Mouse (Mus musculus) macrophage (primary cell): ENCODE results near the gene 4931428L18Rik. TPM values are rescaled to one million over a fixed set of nuclear protein-coding genes. Genes with fewer than 3 reads are reported as not detected.
A peak's percentile ranks its signal among the peaks of the same experiment; 100 is the strongest.

Source experiments
- H3K27ac ChIP-seq: fragments of 350-480 bp; formaldehyde crosslinking; 2 replicates; pipeline ENCODE4 v1.9.0; 2021
- H3K36me3 ChIP-seq: fragments of 350-480 bp; formaldehyde crosslinking; 2 replicates; pipeline ENCODE4 v1.9.0; 2021; ENCODE audit errors: inconsistent target
- H3K4me3 ChIP-seq: fragments of 350-480 bp; formaldehyde crosslinking; 2 replicates; pipeline ENCODE4 v1.9.0; 2021; ENCODE audit errors: inconsistent target
- H3K79me2 ChIP-seq: fragments of 350-480 bp; formaldehyde crosslinking; 2 replicates; pipeline ENCODE4 v1.9.0; 2021; ENCODE audit errors: inconsistent target
- WGBS: methylation state at CpG from one replicate; pipeline ENCODE4 v1.1.7; 2026; ENCODE audit warnings: inconsistent platforms; ENCODE audit not compliant: missing documents; 5-methylcytosine and 5-hydroxymethylcytosine counted together
- polyA plus RNA-seq: library from polyadenylated mRNA; stranded (reverse); fragments of 250-400 nt; gene quantifications from 3 replicates; pipeline ENCODE4 v1.2.4, GENCODE M21; 2018; ENCODE audit warnings: inconsistent platforms

The 4931428L18Rik gene
- polyA plus RNA-seq, 1 experiment from 2014 or later: not detected

- WGBS: under 1% methylated on average over 53 of the region's 66 CpGs
- Histone ChIP-seq H3K27ac (peak overlapping the region; percentile 79), H3K79me2 (peaks cover 38% of the 10 kb centered on the region), H3K36me3 (peaks cover 9% of the 10 kb centered on the region; the same call in 1 of the 2 replicates), H3K4me3 (peak overlapping the region; percentile 30)
Measured at GRCm38 (mm10) chr1:30949710-30950455, 272.6 kb downstream of the 4931428L18Rik start.

DNA sequence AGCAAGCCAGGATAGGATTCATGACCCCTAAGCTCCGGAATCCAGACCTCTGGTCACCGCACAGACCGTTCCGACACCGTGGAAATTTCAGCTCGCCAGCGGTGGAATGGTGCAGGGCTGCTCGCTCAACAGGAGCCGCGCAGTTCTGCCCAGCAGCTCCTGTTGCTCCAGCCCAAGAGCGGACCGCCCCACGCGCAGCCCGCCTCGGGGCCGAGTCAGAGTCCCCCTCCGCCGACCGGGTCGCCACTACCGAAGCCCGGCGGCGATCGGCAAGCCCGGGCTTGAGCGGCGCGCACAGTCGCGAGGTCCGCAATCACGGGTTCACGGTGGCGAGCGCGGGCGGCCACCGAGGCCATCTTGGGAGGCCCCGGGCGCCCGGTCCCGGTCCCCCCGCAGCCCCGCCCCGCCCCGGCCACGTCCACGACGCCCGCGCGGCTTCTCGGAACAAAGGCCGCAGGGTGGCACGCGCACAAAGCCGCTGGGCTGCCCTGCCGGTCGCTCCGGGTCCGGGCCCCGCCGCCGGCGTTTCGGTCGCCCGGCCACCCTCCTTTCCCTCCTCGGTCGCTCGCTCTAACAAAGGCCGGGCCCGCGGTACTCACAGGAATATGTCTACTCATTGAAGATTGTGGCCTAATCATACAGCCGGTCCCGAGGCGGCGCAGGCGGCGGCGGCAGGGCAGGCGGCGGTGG, 273.4 kb downstream of the 4931428L18Rik start:
- 1% methylated on average over 64 of the region's 85 CpGs for WGBS
- peaks cover 16% of the 10 kb centered on the region for H3K36me3 ChIP-seq

GRCm38 (mm10) chr1:30948361-30948949, 274.0 kb downstream of the 4931428L18Rik start:
- peak overlapping the region; percentile 71 for H3K27ac ChIP-seq
- peaks cover 47% of the 10 kb centered on the region for H3K79me2 ChIP-seq
- 0% methylated on average over 16 of the region's 16 CpGs for WGBS
- H3K4me3 ChIP-seq: peak overlapping the region; percentile 85
- H3K36me3 ChIP-seq: peaks cover 23% of the 10 kb centered on the region

More for the DNA sequence above, 273.4 kb downstream of the 4931428L18Rik start:
- H3K79me2 ChIP-seq: peaks cover 45% of the 10 kb centered on the region
- peak overlapping the region; percentile 85 for H3K4me3 ChIP-seq
- peak overlapping the region; percentile 71 for H3K27ac ChIP-seq

Other genes with a start within 250 kb of the 4931428L18Rik start
- gene AC153137.1, start 244.7 kb downstream of the 4931428L18Rik start, polyA plus RNA-seq: not detected in 3 replicates
- gene Lgsn, start 46.3 kb downstream of the 4931428L18Rik start, polyA plus RNA-seq: not detected in 3 replicates
- not detected in 3 replicates for gene Pih1d3, start 154 bp upstream of the 4931428L18Rik start, polyA plus RNA-seq